Mouse (Mus musculus): ENCODE data around the gene Hid1. TPM values are rescaled to one million over a fixed set of nuclear protein-coding genes. Genes with fewer than 3 reads are reported as not detected.

Hid1 gene
- polyA plus RNA-seq, 1 experiment from 2014 or later = 1.1 TPM

DNA sequence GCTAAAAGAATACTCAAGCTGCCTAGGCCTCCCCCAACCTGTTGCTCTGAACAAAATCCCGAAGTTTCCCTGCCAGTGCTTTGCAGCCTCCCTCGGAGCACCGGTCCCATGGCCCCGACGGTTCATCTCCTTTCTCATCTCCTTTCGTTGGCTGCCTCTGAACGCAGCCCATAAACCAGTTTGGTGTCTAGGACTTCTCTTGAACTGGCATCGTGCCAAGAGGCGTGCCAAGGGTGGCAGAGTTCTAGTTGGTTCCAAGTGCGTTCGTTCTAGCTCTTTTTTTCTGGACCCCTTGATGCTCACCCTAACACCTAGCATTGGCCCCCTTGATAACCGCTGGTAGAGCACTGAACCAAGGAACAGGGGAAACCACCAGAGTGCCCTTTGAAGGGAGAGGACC is 32.3 kb downstream of the Hid1 start:
- H3K9me3 ChIP-seq (ENCODE audit: low read length) = no peaks in the 10 kb centered on the region
- no peak overlapping the region for H3K4me3 ChIP-seq (ENCODE audit: low read depth, low read length)
- no peak for DNase-seq
- H3K36me3 ChIP-seq (replicated peaks; ENCODE audit: insufficient read depth, low read length) = no peaks in the 10 kb centered on the region
- no peak overlapping the region for H3K9ac ChIP-seq (replicated peaks)
- H3K27me3 ChIP-seq (ENCODE audit: insufficient read depth, low read length) = peaks cover 50% of the 10 kb centered on the region
- no peaks in the 10 kb centered on the region for H3K4me1 ChIP-seq (ENCODE audit: insufficient read depth)
- H3K4me2 ChIP-seq (ENCODE audit: low read depth, low read length) = no peak overlapping the region
- TF ChIP-seq CTCF (IDR thresholded peaks at IDR 0.05; ENCODE audit: low read depth) (no peak), EP300 (IDR thresholded peaks at IDR 0.05; ENCODE audit: low read depth) (no peak)
- no peak overlapping the region for H3K27ac ChIP-seq (ENCODE audit: low read depth)
- WGBS (ENCODE audit: insufficient replicate concordance) = 50% methylated on average over 12 of the region's 12 CpGs
- ATAC-seq = no peak

DNA sequence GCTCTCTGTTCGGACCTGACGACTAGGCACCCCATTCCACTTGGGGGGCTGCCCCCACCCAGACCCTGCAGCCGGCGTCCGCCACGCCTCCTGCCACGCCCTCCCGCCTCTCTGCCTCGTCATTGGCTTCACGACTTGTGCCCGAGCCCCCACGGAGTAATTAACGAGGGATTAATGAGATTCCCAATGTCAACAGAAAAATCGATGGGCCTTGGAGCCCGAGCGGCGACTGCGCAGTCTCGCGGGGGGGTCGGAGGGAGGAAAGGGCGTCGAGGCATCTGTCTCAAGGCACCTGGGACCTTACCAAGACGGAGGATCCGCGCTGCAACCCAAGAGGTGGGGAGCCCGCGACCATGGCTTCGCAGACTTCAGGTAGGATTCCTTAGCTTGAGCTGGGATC is 33.0 kb downstream of the Hid1 start, which contains the start of gene Otop3:
TSS of gene Otop3 (plus strand) at position 201 of the 400 bp plus-strand sequence.
- Histone ChIP-seq H3K9me3 (ENCODE audit: low read length) (no peaks in the 10 kb centered on the region), H3K4me3 (ENCODE audit: low read depth, low read length) (peak within 1 kb of the TSS; percentile 9; the same call in 1 of the 2 replicates), H3K4me2 (ENCODE audit: low read depth, low read length) (peak within 1 kb of the TSS; percentile 29), H3K9ac (replicated peaks) (no peak within 1 kb of the TSS), H3K4me1 (ENCODE audit: insufficient read depth) (no peaks in the 10 kb centered on the region), H3K27ac (ENCODE audit: low read depth) (no peak within 1 kb of the TSS), H3K36me3 (replicated peaks; ENCODE audit: insufficient read depth, low read length) (no peaks in the 10 kb centered on the region), H3K27me3 (ENCODE audit: insufficient read depth, low read length) (peaks cover 48% of the 10 kb centered on the region)
- no peak for DNase-seq
- ATAC-seq = no peak
- no peak for TF ChIP-seq CTCF (IDR thresholded peaks at IDR 0.05; ENCODE audit: low read depth)
- no peak for TF ChIP-seq EP300 (IDR thresholded peaks at IDR 0.05; ENCODE audit: low read depth)
- WGBS (ENCODE audit: insufficient replicate concordance) = 4% methylated on average over 29 of the region's 29 CpGs

DNA sequence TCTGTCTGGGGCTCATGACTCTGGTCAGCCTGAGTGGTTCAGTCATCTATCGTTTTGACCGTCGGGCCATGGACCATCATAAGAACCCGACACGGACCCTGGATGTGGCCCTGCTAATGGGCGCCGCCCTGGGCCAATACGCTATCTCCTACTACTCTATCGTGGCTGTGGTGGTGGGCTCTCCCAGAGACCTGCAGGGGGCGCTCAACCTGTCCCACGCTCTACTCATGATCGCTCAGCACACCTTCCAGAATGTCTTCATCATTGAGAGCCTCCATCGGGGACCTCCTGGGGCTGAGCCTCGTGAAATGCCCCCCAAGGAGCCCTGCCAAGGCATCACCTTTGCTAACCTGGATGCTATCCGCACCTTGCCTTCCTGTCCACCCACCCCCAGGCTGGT is 38.2 kb downstream of the Hid1 start:
- WGBS (ENCODE audit: insufficient replicate concordance) = 63% methylated on average over 15 of the region's 15 CpGs
- DNase-seq (peak; percentile 39), ATAC-seq (no peak)
- H3K4me2 ChIP-seq (ENCODE audit: low read depth, low read length) = no peak overlapping the region
- no peaks in the 10 kb centered on the region for H3K4me1 ChIP-seq (ENCODE audit: insufficient read depth)
- peaks cover 21% of the 10 kb centered on the region for H3K27me3 ChIP-seq (ENCODE audit: insufficient read depth, low read length)
- H3K27ac ChIP-seq (ENCODE audit: low read depth) = no peak overlapping the region
- H3K36me3 ChIP-seq (replicated peaks; ENCODE audit: insufficient read depth, low read length) = no peaks in the 10 kb centered on the region
- no peak overlapping the region for H3K4me3 ChIP-seq (ENCODE audit: low read depth, low read length)
- H3K9ac ChIP-seq (replicated peaks) = no peak overlapping the region
- peak; percentile 32; the same call in 1 of the 2 replicates for TF ChIP-seq CTCF (IDR thresholded peaks at IDR 0.05; ENCODE audit: low read depth)
- TF ChIP-seq EP300 (IDR thresholded peaks at IDR 0.05; ENCODE audit: low read depth) = no peak
- H3K9me3 ChIP-seq (ENCODE audit: low read length) = no peaks in the 10 kb centered on the region

DNA sequence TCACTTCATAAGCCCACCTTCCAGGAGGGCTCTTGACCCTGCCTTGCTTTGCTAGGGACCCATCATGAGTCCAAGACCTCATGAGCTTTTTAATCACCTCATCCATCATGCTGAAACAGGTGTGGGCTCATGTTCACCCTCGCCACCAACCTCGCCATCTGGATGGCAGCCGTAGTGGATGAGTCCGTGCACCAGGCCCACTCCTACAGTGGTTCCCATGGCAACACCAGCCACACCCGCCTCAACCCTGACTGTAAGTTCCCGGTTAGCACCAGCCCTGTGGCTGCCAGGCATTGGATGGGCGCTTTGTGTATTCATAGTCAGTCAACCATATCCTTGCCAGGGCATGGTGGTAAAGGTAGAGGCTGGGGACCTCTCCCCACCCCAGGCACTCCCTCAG is 40.8 kb downstream of the Hid1 start:
- H3K4me1 ChIP-seq (ENCODE audit: insufficient read depth) = 0 out of 2 replicates have a peak, but pooled peaks cover 3% of the 10 kb centered on the region
- 67% methylated on average over 7 of the region's 7 CpGs for WGBS (ENCODE audit: insufficient replicate concordance)
- H3K36me3 ChIP-seq (replicated peaks; ENCODE audit: insufficient read depth, low read length) = no peaks in the 10 kb centered on the region
- DNase-seq (no peak), ATAC-seq (no peak)
- H3K4me3 ChIP-seq (ENCODE audit: low read depth, low read length) = no peak overlapping the region
- no peak for TF ChIP-seq CTCF (IDR thresholded peaks at IDR 0.05; ENCODE audit: low read depth)
- TF ChIP-seq EP300 (IDR thresholded peaks at IDR 0.05; ENCODE audit: low read depth) = no peak
- peaks cover 30% of the 10 kb centered on the region for H3K27me3 ChIP-seq (ENCODE audit: insufficient read depth, low read length)
- no peaks in the 10 kb centered on the region for H3K9me3 ChIP-seq (ENCODE audit: low read length)
- no peak overlapping the region for H3K9ac ChIP-seq (replicated peaks)
- no peak overlapping the region for H3K27ac ChIP-seq (ENCODE audit: low read depth)
- no peak overlapping the region for H3K4me2 ChIP-seq (ENCODE audit: low read depth, low read length)

GRCm38 (mm10) chr11:115323354-115323753 is 44.2 kb downstream of the Hid1 start:
- Histone ChIP-seq H3K9me3 (ENCODE audit: low read length) (no peaks in the 10 kb centered on the region), H3K36me3 (replicated peaks; ENCODE audit: insufficient read depth, low read length) (no peaks in the 10 kb centered on the region), H3K4me2 (ENCODE audit: low read depth, low read length) (no peak overlapping the region), H3K4me3 (ENCODE audit: low read depth, low read length) (no peak overlapping the region), H3K9ac (replicated peaks) (no peak overlapping the region), H3K4me1 (ENCODE audit: insufficient read depth) (peaks cover 4% of the 10 kb centered on the region; the same call in 1 of the 2 replicates), H3K27me3 (ENCODE audit: insufficient read depth, low read length) (peaks cover 64% of the 10 kb centered on the region), H3K27ac (ENCODE audit: low read depth) (no peak overlapping the region)
- WGBS (ENCODE audit: insufficient replicate concordance) = 20% methylated on average over 32 of the region's 32 CpGs
- ATAC-seq (no peak), DNase-seq (no peak)
- TF ChIP-seq EP300 (IDR thresholded peaks at IDR 0.05; ENCODE audit: low read depth) (no peak), CTCF (IDR thresholded peaks at IDR 0.05; ENCODE audit: low read depth) (no peak)

DNA sequence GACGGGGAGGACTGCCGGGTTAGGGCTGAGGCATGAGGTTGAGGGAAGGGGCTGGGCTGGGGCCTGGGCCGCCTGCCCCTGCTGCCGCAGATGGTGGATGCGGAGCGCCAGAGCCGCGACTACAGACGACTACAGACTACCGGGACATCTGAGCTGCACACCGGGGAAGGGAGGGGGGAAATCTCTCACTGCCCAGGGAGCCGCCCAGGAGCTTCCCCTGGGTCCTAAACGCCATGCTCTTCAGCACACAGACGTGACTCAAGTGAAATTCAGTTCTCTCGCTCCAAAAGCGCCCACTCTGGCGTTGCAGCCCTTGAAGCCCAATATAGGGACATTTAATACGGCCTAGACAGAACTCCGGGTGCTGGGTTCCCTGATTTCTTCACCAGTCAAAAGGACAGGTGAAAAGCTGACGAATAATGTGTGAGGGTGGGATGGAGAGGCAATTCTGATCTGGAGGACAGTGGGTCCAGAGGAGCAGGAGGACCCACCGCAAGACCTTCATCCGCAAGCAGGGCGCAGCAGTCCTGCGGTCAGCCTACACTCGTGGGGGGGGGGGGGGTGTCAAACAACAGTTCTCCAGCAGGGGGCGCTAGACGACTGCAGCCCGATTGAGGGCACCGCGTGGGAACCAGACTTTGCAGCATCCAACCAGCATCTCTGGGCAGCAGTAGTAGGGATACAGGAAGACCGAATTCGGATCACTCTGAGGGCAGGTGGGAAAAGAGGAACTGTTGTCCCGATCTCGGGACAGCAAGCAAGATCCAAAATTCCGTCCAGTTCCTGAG is 45.5 kb downstream of the Hid1 start, which contains the start of gene Ush1g:
TSS of gene Ush1g (minus strand) at position 136 of the 788 bp plus-strand sequence.
- H3K9ac ChIP-seq (replicated peaks) = no peak within 1 kb of the TSS
- peak; percentile 67 for ATAC-seq
- H3K4me2 ChIP-seq (ENCODE audit: low read depth, low read length) = 0 out of 2 replicates have a peak within 1 kb of the TSS, but pooled peaks have one; percentile 36
- 5% methylated on average over 35 of the region's 35 CpGs for WGBS (ENCODE audit: insufficient replicate concordance)
- H3K4me1 ChIP-seq (ENCODE audit: insufficient read depth) = peaks cover 4% of the 10 kb centered on the region; the same call in 1 of the 2 replicates
- peaks cover 73% of the 10 kb centered on the region for H3K27me3 ChIP-seq (ENCODE audit: insufficient read depth, low read length)
- no peaks in the 10 kb centered on the region for H3K36me3 ChIP-seq (replicated peaks; ENCODE audit: insufficient read depth, low read length)
- H3K9me3 ChIP-seq (ENCODE audit: low read length) = no peaks in the 10 kb centered on the region
- TF ChIP-seq EP300 (IDR thresholded peaks at IDR 0.05; ENCODE audit: low read depth) (no peak), CTCF (IDR thresholded peaks at IDR 0.05; ENCODE audit: low read depth) (peak; percentile 94)
- H3K4me3 ChIP-seq (ENCODE audit: low read depth, low read length) = no peak within 1 kb of the TSS
- H3K27ac ChIP-seq (ENCODE audit: low read depth) = no peak within 1 kb of the TSS
- peak; percentile 87 for DNase-seq

Measured in liver, postnatal 0 days (tissue).